Mouse (Mus musculus): ENCODE results near the gene Pacrg. TPM values are rescaled to one million over a fixed set of nuclear protein-coding genes. Genes with fewer than 3 reads are reported as not detected.

Pacrg gene
- polyA plus RNA-seq, 1 experiment from 2014 or later: 2.2 TPM

- Histone ChIP-seq H3K36me3 (no peaks in the 10 kb centered on the region), H3K9ac (no peak overlapping the region), H3K9me3 (no peaks in the 10 kb centered on the region), H3K27me3 (no peaks in the 10 kb centered on the region), H3K27ac (no peak overlapping the region), H3K4me2 (replicated peaks) (no peak overlapping the region), H3K4me3 (no peak overlapping the region), H3K4me1 (no peaks in the 10 kb centered on the region)
- WGBS: 49% methylated on average over 4 of the region's 4 CpGs
- ATAC-seq (ENCODE audit: insufficient number of reproducible peaks, insufficient read depth, low FRiP score, low TSS enrichment): no peak
These were observed 222.5 kb downstream of the Pacrg start for GRCm38 (mm10) chr17:10617656-10618055.

GRCm38 (mm10) chr17:10615611-10616010, 224.5 kb downstream of the Pacrg start:
- H3K9me3 ChIP-seq: no peaks in the 10 kb centered on the region
- 84% methylated on average over 7 of the region's 7 CpGs for WGBS
- H3K4me3 ChIP-seq: no peak overlapping the region
- H3K27me3 ChIP-seq: no peaks in the 10 kb centered on the region
- H3K4me2 ChIP-seq (replicated peaks): no peak overlapping the region
- no peak overlapping the region for H3K27ac ChIP-seq
- H3K36me3 ChIP-seq: no peaks in the 10 kb centered on the region
- no peak for ATAC-seq (ENCODE audit: insufficient number of reproducible peaks, insufficient read depth, low FRiP score, low TSS enrichment)
- no peak overlapping the region for H3K9ac ChIP-seq
- no peaks in the 10 kb centered on the region for H3K4me1 ChIP-seq

GRCm38 (mm10) chr17:10614696-10615095, 225.4 kb downstream of the Pacrg start:
- no peak overlapping the region for H3K9ac ChIP-seq
- H3K4me2 ChIP-seq (replicated peaks): no peak overlapping the region
- no peaks in the 10 kb centered on the region for H3K36me3 ChIP-seq
- no peak overlapping the region for H3K4me3 ChIP-seq
- H3K27me3 ChIP-seq: no peaks in the 10 kb centered on the region
- no peak for ATAC-seq (ENCODE audit: insufficient number of reproducible peaks, insufficient read depth, low FRiP score, low TSS enrichment)
- H3K9me3 ChIP-seq: no peaks in the 10 kb centered on the region
- H3K4me1 ChIP-seq: no peaks in the 10 kb centered on the region
- H3K27ac ChIP-seq: no peak overlapping the region
- WGBS: 86% methylated on average over 6 of the region's 6 CpGs

DNA sequence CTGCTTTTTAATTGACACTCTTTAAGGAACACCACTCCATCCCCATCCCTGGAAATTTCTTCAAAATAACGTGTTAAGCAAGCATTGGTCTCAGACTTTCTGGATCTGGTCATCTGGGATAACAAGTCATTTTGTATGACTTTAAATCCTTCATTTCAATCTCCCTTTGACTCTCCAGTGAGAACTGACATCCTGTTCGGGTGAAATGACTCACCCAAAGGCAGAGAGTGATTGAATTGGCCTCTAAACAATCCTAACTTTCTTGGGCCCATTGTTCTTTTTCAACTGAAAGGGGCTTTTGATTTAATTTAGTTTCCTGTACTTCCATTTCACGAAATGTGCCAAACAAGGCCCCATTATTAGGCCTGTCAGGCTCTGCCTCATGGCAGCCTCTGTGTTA, 228.5 kb downstream of the Pacrg start:
- no peak overlapping the region for H3K4me2 ChIP-seq (replicated peaks)
- WGBS: 21% methylated on average over 3 of the region's 3 CpGs
- H3K9ac ChIP-seq: no peak overlapping the region
- no peaks in the 10 kb centered on the region for H3K9me3 ChIP-seq
- H3K4me3 ChIP-seq: no peak overlapping the region
- ATAC-seq (ENCODE audit: insufficient number of reproducible peaks, insufficient read depth, low FRiP score, low TSS enrichment): no peak
- no peaks in the 10 kb centered on the region for H3K36me3 ChIP-seq
- no peak overlapping the region for H3K27ac ChIP-seq
- H3K27me3 ChIP-seq: no peaks in the 10 kb centered on the region
- H3K4me1 ChIP-seq: no peaks in the 10 kb centered on the region

- no peaks in the 10 kb centered on the region for H3K36me3 ChIP-seq
- no peaks in the 10 kb centered on the region for H3K4me1 ChIP-seq
- WGBS: 83% methylated on average over 4 of the region's 4 CpGs
- H3K9me3 ChIP-seq: no peaks in the 10 kb centered on the region
- no peak for ATAC-seq (ENCODE audit: insufficient number of reproducible peaks, insufficient read depth, low FRiP score, low TSS enrichment)
- no peak overlapping the region for H3K4me3 ChIP-seq
- H3K4me2 ChIP-seq (replicated peaks): no peak overlapping the region
- no peak overlapping the region for H3K9ac ChIP-seq
- H3K27ac ChIP-seq: no peak overlapping the region
- no peaks in the 10 kb centered on the region for H3K27me3 ChIP-seq
These were observed 232.0 kb downstream of the Pacrg start for GRCm38 (mm10) chr17:10608146-10608545.

DNA sequence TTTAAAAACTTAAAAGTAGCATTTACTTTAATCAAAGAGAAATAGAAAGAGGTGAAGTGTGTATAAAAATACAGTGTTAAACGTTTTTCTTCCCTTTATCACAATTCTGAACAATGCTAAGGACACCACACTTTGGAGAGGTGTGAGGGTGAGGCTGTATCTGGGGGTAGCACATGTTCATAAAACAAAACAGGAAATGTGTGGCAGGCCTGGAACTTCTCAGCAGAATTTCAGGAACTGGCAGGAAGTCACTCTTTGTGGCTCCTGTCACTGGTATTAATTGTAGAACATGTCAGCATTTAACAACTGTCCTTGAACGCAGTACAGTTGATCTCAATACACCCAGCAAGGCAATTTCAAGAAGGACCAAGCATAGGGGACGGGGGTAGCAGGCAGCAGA, 234.0 kb downstream of the Pacrg start:
- WGBS: 60% methylated on average over 3 of the region's 3 CpGs
- no peak for ATAC-seq (ENCODE audit: insufficient number of reproducible peaks, insufficient read depth, low FRiP score, low TSS enrichment)
- H3K27ac ChIP-seq: no peak overlapping the region

DNA sequence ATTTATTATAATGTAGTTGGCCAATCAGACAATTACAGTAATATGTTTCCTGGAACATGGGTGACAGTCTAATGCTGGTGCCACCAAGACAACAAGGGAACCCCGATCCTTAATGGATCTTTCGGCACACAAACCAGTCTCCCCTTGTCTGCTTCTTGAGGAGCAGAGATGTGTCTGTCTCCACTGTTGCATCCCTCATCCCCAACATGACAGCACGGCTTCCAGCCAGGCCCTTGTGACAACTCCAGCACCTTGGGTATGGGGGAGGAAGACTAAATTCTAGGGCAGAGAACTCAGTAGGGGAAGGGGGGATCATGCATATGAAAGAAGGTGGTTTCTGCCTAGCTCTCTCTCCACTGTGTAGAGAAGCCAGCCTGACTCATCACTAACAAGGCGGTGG, 242.4 kb downstream of the Pacrg start:
- no peak for ATAC-seq (ENCODE audit: insufficient number of reproducible peaks, insufficient read depth, low FRiP score, low TSS enrichment)
- Histone ChIP-seq H3K9ac (no peak overlapping the region), H3K4me2 (replicated peaks) (no peak overlapping the region), H3K4me1 (no peaks in the 10 kb centered on the region), H3K27me3 (no peaks in the 10 kb centered on the region), H3K9me3 (no peaks in the 10 kb centered on the region), H3K27ac (no peak overlapping the region), H3K36me3 (no peaks in the 10 kb centered on the region), H3K4me3 (no peak overlapping the region)
- 85% methylated on average over 4 of the region's 4 CpGs for whole genome bisulfite sequencing

More for the DNA sequence above, 234.0 kb downstream of the Pacrg start:
- Histone ChIP-seq H3K4me2 (replicated peaks) (no peak overlapping the region), H3K9me3 (no peaks in the 10 kb centered on the region), H3K4me1 (no peaks in the 10 kb centered on the region), H3K4me3 (no peak overlapping the region), H3K27me3 (no peaks in the 10 kb centered on the region), H3K9ac (no peak overlapping the region), H3K36me3 (no peaks in the 10 kb centered on the region)

GRCm38 (mm10) chr17:10589604-10590003, 250.5 kb downstream of the Pacrg start:
- no peak for ATAC-seq (ENCODE audit: insufficient number of reproducible peaks, insufficient read depth, low FRiP score, low TSS enrichment)
- H3K27me3 ChIP-seq: no peaks in the 10 kb centered on the region
- no peak overlapping the region for H3K9ac ChIP-seq
- H3K4me2 ChIP-seq (replicated peaks): no peak overlapping the region
- no peaks in the 10 kb centered on the region for H3K9me3 ChIP-seq
- no peak overlapping the region for H3K27ac ChIP-seq
- no peaks in the 10 kb centered on the region for H3K36me3 ChIP-seq
- no peaks in the 10 kb centered on the region for H3K4me1 ChIP-seq
- no peak overlapping the region for H3K4me3 ChIP-seq
- WGBS: 69% methylated on average over 7 of the region's 7 CpGs

DNA sequence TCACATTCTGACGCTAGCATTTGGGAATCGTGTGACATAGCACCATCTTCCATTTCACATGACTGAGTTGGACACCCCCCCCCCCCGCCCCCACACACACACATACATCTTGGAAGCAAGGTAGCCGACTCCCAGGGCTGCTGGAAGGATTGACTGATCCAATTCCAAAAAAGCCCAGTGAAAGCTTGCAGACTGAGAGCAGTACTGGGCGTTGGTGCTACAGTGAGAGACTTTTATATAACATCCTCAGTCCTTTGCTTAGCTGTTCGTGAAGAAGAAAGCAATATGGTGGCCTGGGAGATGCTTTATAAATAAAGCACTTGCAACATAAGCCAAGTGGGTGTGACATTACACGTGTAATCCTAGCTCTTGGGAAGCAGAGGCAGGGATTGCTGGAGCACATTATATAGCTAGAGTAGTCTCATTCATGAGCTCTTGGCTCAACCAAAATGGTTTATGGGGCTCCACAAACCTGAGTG, 251.2 kb downstream of the Pacrg start:
- no peak overlapping the region for H3K9ac ChIP-seq
- ATAC-seq (ENCODE audit: insufficient number of reproducible peaks, insufficient read depth, low FRiP score, low TSS enrichment): no peak
- no peaks in the 10 kb centered on the region for H3K36me3 ChIP-seq
- no peaks in the 10 kb centered on the region for H3K9me3 ChIP-seq
- H3K4me2 ChIP-seq (replicated peaks): no peak overlapping the region
- WGBS: 79% methylated on average over 7 of the region's 7 CpGs
- no peak overlapping the region for H3K27ac ChIP-seq
- no peaks in the 10 kb centered on the region for H3K4me1 ChIP-seq
- H3K4me3 ChIP-seq: no peak overlapping the region
- H3K27me3 ChIP-seq: no peaks in the 10 kb centered on the region

- H3K9me3 ChIP-seq: no peaks in the 10 kb centered on the region
- H3K27ac ChIP-seq: no peak overlapping the region
- H3K4me2 ChIP-seq (replicated peaks): no peak overlapping the region
- H3K36me3 ChIP-seq: no peaks in the 10 kb centered on the region
- H3K9ac ChIP-seq: no peak overlapping the region
- H3K4me1 ChIP-seq: no peaks in the 10 kb centered on the region
- no peak for ATAC-seq (ENCODE audit: insufficient number of reproducible peaks, insufficient read depth, low FRiP score, low TSS enrichment)
- WGBS: 61% methylated on average over 3 of the region's 3 CpGs
- no peak overlapping the region for H3K4me3 ChIP-seq
- no peaks in the 10 kb centered on the region for H3K27me3 ChIP-seq
These were observed 256.8 kb downstream of the Pacrg start for GRCm38 (mm10) chr17:10583301-10583700.

DNA sequence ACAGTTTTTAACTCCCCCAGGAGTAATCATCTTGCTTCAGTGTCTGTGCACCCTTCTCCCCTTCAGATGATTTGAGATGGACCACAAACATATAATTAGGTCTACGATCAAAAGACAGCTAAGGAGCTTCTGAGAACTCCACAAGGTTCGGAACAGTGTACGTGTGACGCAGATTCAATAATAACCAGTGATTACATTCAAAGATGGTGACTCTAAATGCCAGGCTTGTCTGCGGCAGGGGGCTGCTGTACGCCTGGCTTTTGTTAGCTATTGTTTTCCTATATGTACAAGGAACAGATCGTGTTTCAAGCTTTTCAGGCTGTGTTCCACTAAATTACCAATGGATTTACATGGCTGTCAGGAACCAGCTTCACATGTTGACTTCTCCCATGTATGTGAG, 264.8 kb downstream of the Pacrg start:
- Histone ChIP-seq H3K4me3 (no peak overlapping the region), H3K27ac (no peak overlapping the region), H3K27me3 (no peaks in the 10 kb centered on the region), H3K9me3 (no peaks in the 10 kb centered on the region), H3K4me1 (no peaks in the 10 kb centered on the region), H3K36me3 (no peaks in the 10 kb centered on the region), H3K4me2 (replicated peaks) (no peak overlapping the region), H3K9ac (no peak overlapping the region)
- 41% methylated on average over 7 of the region's 7 CpGs for WGBS
- no peak for ATAC-seq (ENCODE audit: insufficient number of reproducible peaks, insufficient read depth, low FRiP score, low TSS enrichment)

DNA sequence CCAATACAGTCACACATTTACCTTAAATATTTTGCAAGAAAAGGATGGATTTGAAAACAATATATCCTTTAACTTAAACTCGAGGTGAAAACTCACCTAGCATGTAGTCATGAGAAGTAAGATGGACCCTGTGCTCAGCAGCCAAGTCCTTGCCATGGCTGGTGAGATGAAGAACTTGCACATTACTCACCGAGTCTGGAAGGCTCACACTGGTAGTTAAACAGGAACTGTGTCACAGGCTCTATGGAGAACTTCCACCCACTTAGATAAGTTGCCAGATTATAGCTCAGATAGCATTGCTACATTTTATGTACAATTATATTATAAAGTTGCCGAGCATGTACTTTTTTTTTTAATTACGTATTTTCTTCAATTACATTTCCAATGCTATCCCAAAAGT, 267.7 kb downstream of the Pacrg start:
- no peaks in the 10 kb centered on the region for H3K4me1 ChIP-seq
- no peak for ATAC-seq (ENCODE audit: insufficient number of reproducible peaks, insufficient read depth, low FRiP score, low TSS enrichment)
- H3K4me2 ChIP-seq (replicated peaks): no peak overlapping the region
- no peaks in the 10 kb centered on the region for H3K27me3 ChIP-seq
- 82% methylated on average over 4 of the region's 4 CpGs for WGBS
- no peak overlapping the region for H3K9ac ChIP-seq
- H3K27ac ChIP-seq: no peak overlapping the region
- H3K4me3 ChIP-seq: no peak overlapping the region
- H3K9me3 ChIP-seq: no peaks in the 10 kb centered on the region
- H3K36me3 ChIP-seq: no peaks in the 10 kb centered on the region

DNA sequence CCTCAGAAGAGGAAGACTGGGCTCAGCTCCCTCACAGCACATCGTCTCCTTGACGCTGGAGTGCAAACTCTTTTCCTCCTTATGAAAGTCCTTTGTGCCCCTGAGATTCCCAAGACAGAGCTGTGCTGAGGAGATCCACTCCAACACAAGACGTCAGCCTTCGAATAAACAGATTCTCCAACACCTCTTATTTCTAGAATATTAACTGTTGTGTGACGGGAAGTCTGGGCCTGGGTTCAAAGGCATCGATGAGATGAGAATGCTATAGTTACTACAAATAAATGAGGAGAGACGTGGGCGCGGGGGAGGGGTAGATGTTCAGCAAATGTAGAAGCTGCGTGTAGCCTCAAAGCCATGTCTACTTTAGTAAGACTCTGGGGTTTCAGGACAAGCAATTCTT, 270.8 kb downstream of the Pacrg start:
- 85% methylated on average over 10 of the region's 10 CpGs for WGBS
- Histone ChIP-seq H3K4me3 (no peak overlapping the region), H3K9me3 (no peaks in the 10 kb centered on the region), H3K36me3 (no peaks in the 10 kb centered on the region), H3K27me3 (no peaks in the 10 kb centered on the region), H3K4me2 (replicated peaks) (no peak overlapping the region), H3K27ac (no peak overlapping the region), H3K9ac (no peak overlapping the region), H3K4me1 (no peaks in the 10 kb centered on the region)
- ATAC-seq (ENCODE audit: insufficient number of reproducible peaks, insufficient read depth, low FRiP score, low TSS enrichment): no peak

Measured in embryonic facial prominence, embryonic 12.5 days (tissue).